Mouse (Mus musculus): Measurements from ENCODE around the gene Cacna1e. TPM values are rescaled to one million over a fixed set of nuclear protein-coding genes. Genes with fewer than 3 reads are reported as not detected.

Gene Cacna1e
- polyA plus RNA-seq, 1 experiment from 2014 or later, result 5.8 TPM

DNA sequence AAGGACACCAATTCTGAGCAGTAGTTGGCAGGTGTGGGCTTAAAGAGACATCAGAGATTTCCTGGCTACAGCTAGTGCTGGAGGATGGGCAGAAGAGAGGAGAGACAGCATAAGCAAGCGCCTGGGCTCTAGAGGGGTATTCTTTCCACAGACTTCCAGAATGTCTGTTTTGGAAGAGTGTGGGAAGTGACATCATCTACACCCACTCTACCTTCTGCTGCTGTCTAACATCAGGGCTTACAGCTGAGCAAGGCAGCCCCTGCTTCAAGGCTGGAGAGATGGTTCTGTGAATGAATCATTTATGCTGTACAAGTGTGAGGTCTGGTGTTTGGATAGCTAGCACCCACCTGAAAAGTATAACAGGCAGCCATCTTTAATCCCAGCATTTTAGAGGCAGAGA lies 18.3 kb downstream of the Cacna1e start:
- no peak overlapping the region for H3K4me2 ChIP-seq
- H3K36me3 ChIP-seq (ENCODE audit: poor library complexity, severe bottlenecking), result no peaks in the 10 kb centered on the region
- H3K4me3 ChIP-seq, result no peak overlapping the region
- ATAC-seq, result no peak
- no peaks in the 10 kb centered on the region for H3K9me3 ChIP-seq (replicated peaks)
- no peak overlapping the region for H3K9ac ChIP-seq
- H3K27me3 ChIP-seq, result no peaks in the 10 kb centered on the region
- no peak overlapping the region for H3K27ac ChIP-seq
- peaks cover 5% of the 10 kb centered on the region; the same call in 1 of the 2 replicates for H3K4me1 ChIP-seq
- WGBS, result 94% methylated on average over 1 of the region's 1 CpGs

DNA sequence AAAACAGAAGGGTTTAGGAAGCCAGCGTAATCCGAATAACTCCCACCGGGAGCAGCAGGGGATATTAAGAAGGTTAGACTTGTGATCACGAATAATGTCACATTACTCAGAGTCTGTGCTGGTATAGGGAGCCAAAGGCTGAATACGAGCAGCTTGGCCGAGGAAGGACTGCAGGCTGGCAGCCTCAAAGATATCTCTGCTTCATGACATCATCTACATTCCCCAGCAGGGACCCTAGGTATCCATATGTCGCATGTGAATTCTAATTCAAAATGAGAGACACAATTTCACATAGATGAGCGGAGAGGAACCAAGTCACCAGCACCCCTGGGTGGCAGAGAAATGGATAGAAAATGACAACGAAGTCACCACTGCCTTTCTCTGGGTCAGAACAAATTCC lies 22.9 kb downstream of the Cacna1e start:
- no peak overlapping the region for H3K4me3 ChIP-seq
- no peaks in the 10 kb centered on the region for H3K9me3 ChIP-seq (replicated peaks)
- H3K4me1 ChIP-seq, result no peaks in the 10 kb centered on the region
- H3K27ac ChIP-seq, result no peak overlapping the region
- H3K27me3 ChIP-seq, result no peaks in the 10 kb centered on the region
- no peak overlapping the region for H3K9ac ChIP-seq
- ATAC-seq, result no peak
- WGBS, result 81% methylated on average over 9 of the region's 9 CpGs
- H3K36me3 ChIP-seq (ENCODE audit: poor library complexity, severe bottlenecking), result no peaks in the 10 kb centered on the region
- no peak overlapping the region for H3K4me2 ChIP-seq

DNA sequence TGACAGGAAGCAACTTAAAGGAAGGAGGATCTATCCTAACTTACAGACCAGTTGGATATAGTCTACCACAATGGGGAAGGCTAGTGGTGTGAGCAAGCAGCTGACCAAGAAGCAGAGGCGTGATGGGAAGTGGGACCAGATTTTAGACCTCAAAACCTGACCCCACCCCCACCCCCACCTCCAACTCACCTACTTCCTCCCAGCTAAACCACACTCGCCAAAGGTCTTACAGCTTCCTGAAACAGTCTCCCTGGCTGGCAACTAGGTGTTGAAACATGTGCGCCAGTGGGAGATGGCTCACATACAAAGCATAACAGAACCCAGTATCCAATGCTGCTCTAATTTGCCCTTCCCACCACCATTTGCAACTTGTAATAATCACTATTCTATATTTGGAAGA lies 29.7 kb downstream of the Cacna1e start:
- Histone ChIP-seq H3K27ac (no peak overlapping the region), H3K9me3 (replicated peaks) (no peaks in the 10 kb centered on the region), H3K4me1 (no peaks in the 10 kb centered on the region), H3K27me3 (no peaks in the 10 kb centered on the region), H3K9ac (no peak overlapping the region), H3K36me3 (ENCODE audit: poor library complexity, severe bottlenecking) (no peaks in the 10 kb centered on the region), H3K4me2 (no peak overlapping the region), H3K4me3 (no peak overlapping the region)
- no peak for ATAC-seq
- WGBS, result 91% methylated on average over 3 of the region's 3 CpGs

DNA sequence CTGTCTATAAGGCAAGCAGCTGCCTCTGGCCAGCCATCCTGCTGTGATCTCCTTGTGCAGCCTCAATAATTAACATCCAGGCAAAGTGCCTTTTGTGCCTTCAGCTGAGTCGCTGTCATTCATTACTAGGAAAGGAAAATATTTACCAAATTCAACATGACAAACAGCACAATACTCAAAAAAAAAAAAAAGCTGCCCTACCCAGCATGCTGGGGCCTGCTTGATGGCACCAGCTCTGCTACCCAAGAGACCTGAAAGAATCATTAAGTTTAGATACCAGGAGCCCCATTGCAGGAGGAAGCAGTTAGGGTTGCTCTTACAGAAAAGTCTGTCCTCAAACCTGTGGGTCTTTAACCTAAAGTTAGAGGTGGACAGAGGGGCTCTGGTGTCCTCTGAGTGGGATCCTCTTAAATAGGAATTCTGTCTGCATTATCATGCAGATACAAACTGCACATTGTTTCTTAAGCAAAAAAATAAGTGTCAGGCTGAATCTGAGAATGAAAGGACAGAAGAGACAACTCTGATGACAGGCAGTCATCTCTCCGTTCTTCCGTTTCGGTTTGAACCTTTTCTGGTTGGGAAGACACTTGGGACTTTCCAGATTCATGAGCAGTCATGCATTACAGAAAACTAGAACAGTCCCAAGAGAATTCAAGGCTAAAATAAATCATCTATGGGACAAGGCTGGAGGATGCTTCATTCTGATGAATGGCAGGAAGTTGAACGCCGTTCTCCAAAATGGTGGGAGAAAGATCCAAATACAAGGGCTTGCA lies 33.6 kb downstream of the Cacna1e start:
- Histone ChIP-seq H3K27ac (no peak overlapping the region), H3K27me3 (no peaks in the 10 kb centered on the region), H3K36me3 (ENCODE audit: poor library complexity, severe bottlenecking) (no peaks in the 10 kb centered on the region), H3K4me3 (no peak overlapping the region), H3K9me3 (replicated peaks) (no peaks in the 10 kb centered on the region), H3K4me1 (no peaks in the 10 kb centered on the region), H3K9ac (no peak overlapping the region), H3K4me2 (no peak overlapping the region)
- no peak for ATAC-seq
- 78% methylated on average over 6 of the region's 6 CpGs for WGBS

DNA sequence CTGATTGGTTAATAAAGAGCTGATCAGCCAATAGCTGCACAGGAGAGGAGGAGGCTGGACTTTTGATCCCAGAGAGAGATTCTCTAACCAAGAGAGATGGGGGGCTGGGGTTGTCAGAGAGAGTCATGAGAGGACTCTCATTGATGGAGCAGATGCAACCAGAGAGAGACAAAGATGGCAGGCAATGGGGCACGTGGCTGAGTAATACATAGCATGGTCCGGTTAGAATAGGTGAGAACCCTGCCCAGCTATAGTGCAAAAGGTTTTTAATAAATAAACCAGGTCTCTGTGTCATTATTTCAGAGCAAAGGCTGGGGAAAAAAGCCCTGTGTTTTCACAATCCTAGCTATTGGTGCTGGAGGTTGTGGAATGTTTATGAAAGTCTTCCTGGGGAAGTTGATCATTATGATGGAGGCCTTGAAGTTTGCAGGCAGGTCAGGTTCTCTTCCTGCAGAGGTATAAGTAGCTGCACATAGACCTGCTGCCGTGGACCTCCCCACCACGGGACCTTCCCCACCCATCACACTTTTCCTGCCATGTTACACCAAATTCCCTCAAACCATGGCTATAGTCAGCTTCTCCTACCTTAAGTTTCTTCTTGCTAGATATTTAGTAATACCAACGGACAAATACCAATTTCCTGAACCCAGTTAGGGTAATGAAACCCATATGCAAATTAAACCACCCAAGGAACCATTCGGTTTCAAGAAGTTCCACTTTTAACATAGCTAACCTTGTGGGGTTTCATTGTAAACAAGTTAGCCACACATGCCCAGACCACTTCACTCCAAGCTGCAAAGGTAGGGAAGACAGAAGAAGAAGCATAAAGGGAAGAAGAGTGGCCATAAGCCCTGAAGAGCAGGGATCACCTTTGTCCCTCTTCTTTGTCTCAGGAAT lies 35.4 kb downstream of the Cacna1e start:
- no peaks in the 10 kb centered on the region for H3K9me3 ChIP-seq (replicated peaks)
- H3K4me1 ChIP-seq, result peaks cover under 1% of the 10 kb centered on the region
- no peak overlapping the region for H3K4me2 ChIP-seq
- ATAC-seq, result no peak
- H3K27ac ChIP-seq, result no peak overlapping the region
- WGBS, result 89% methylated on average over 6 of the region's 6 CpGs
- H3K9ac ChIP-seq, result no peak overlapping the region
- H3K36me3 ChIP-seq (ENCODE audit: poor library complexity, severe bottlenecking), result no peaks in the 10 kb centered on the region
- H3K4me3 ChIP-seq, result no peak overlapping the region
- H3K27me3 ChIP-seq, result no peaks in the 10 kb centered on the region

DNA sequence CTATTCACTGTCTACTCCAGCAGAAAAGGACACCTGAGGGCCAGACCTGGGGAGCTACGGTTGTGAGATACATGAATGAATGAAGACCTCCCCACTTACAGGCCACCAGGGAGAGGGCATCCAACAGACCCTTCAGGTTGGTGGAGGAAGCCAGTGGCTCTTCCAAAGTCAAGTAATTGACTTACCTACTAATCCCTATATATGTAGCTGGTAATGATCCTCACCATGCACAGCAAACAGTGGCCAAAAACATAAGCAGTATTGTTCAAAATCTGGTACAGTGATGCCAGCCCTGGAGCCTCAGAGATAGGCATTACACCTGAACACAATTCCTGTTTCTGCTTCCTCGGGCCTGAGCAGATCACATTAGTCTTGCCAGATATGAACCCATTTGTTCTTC lies 37.4 kb downstream of the Cacna1e start:
- Histone ChIP-seq H3K4me1 (peaks cover 9% of the 10 kb centered on the region), H3K36me3 (ENCODE audit: poor library complexity, severe bottlenecking) (no peaks in the 10 kb centered on the region), H3K9me3 (replicated peaks) (no peaks in the 10 kb centered on the region), H3K27ac (no peak overlapping the region), H3K9ac (no peak overlapping the region), H3K27me3 (no peaks in the 10 kb centered on the region), H3K4me2 (no peak overlapping the region), H3K4me3 (no peak overlapping the region)
- WGBS, result 90% methylated on average over 2 of the region's 2 CpGs
- no peak for ATAC-seq

DNA sequence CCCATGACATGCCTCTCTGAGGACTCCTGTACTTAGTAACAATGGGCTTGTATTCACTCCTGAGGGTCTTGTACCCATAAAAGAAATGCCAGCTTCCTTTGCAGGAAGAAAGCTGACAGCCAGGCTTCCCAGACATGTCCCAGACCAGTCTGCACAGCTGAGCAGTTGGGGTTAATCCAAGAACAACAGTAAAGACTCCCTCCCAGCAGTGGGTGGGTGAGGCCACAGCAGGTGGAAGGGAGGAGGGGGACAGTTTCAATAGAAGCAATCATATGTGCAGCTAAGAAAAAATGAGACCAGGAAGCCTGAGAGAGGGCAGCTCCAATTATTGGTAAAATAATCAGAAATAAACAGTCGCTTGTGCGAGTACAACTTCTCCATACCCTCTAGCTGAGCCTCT lies 40.9 kb downstream of the Cacna1e start:
- Histone ChIP-seq H3K27me3 (no peaks in the 10 kb centered on the region), H3K36me3 (ENCODE audit: poor library complexity, severe bottlenecking) (no peaks in the 10 kb centered on the region), H3K9ac (no peak overlapping the region), H3K27ac (no peak overlapping the region), H3K4me3 (no peak overlapping the region), H3K9me3 (replicated peaks) (no peaks in the 10 kb centered on the region), H3K4me2 (no peak overlapping the region), H3K4me1 (peaks cover 9% of the 10 kb centered on the region)
- 46% methylated on average over 2 of the region's 2 CpGs for WGBS
- ATAC-seq, result no peak

DNA sequence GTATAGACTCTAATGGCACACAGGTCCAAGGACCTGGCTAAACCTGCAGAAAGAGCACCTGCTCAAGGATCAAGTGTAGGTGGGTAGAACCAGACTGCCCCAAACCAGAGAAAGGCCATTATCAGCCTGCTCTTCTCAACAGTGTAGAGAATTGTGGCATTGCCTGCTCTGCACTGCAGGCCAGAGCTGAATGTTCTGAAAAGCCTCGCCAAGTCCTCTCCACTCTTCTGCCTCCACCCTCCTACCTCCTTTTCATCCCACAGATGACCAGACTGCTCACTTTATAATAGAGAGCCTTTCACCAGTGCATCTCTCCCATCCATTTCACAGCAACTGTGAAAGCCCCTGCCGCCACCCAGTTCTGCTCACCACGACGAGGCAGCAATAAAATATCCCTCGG lies 42.0 kb downstream of the Cacna1e start:
- no peak for ATAC-seq
- Histone ChIP-seq H3K9me3 (replicated peaks) (no peaks in the 10 kb centered on the region), H3K27ac (no peak overlapping the region), H3K4me2 (no peak overlapping the region), H3K4me1 (peaks cover 9% of the 10 kb centered on the region), H3K4me3 (no peak overlapping the region), H3K27me3 (no peaks in the 10 kb centered on the region), H3K36me3 (ENCODE audit: poor library complexity, severe bottlenecking) (no peaks in the 10 kb centered on the region), H3K9ac (no peak overlapping the region)
- 87% methylated on average over 5 of the region's 5 CpGs for WGBS

DNA sequence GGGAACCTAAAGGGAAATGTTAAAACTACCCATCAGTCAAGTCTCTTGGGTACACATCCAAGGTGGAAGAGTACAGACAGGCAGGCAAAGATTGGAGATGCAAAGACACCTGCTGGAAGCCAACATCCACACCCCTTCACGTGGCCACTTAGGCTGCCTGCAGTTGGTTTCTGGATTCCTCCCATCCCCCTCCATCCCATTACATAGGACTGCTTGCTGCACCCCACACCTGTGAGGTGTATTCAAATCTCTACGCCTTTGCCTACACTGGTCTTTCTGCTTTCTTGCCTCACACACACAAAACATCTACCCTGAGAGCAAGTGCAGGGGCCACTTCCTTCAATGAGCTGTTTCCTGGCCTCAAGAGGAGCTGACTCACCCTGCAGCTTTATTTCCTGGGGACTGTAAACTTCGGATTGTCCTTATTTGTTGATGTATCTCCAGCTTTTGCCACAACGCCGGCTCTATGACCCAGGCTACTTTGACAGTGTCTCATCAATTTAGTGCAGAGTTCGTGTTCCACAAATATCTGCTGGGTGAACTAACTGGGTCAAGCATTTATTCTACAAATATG lies 43.2 kb downstream of the Cacna1e start:
- H3K4me2 ChIP-seq, result no peak overlapping the region
- peaks cover 9% of the 10 kb centered on the region for H3K4me1 ChIP-seq
- H3K36me3 ChIP-seq (ENCODE audit: poor library complexity, severe bottlenecking), result no peaks in the 10 kb centered on the region
- no peaks in the 10 kb centered on the region for H3K27me3 ChIP-seq
- no peaks in the 10 kb centered on the region for H3K9me3 ChIP-seq (replicated peaks)
- H3K4me3 ChIP-seq, result no peak overlapping the region
- 84% methylated on average over 6 of the region's 6 CpGs for WGBS
- no peak overlapping the region for H3K27ac ChIP-seq
- no peak for ATAC-seq
- H3K9ac ChIP-seq, result no peak overlapping the region

DNA sequence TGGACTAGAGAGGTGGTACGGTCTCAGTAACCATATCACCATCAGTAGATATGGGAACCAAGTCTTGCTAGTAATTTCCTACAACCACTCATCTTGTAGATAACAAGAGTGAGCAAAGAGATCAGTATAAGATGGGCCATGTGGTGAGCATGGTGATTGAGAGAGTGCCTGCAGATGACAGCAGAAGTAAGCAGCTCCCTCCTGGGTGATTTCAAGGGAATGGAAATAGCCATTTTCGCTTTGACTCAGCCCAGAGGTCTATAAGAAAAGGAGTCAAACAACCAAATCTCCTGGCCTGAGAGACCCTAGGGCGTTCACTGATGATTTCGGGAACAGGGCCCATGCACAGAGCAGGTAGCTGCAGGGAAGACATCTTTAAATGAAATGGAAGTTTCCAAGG lies 45.0 kb downstream of the Cacna1e start:
- ATAC-seq, result no peak
- H3K9me3 ChIP-seq (replicated peaks), result no peaks in the 10 kb centered on the region
- H3K4me1 ChIP-seq, result peaks cover 9% of the 10 kb centered on the region
- H3K27ac ChIP-seq, result no peak overlapping the region
- no peak overlapping the region for H3K9ac ChIP-seq
- H3K36me3 ChIP-seq (ENCODE audit: poor library complexity, severe bottlenecking), result no peaks in the 10 kb centered on the region
- no peak overlapping the region for H3K4me2 ChIP-seq
- no peaks in the 10 kb centered on the region for H3K27me3 ChIP-seq
- no peak overlapping the region for H3K4me3 ChIP-seq
- WGBS, result 87% methylated on average over 4 of the region's 4 CpGs

DNA sequence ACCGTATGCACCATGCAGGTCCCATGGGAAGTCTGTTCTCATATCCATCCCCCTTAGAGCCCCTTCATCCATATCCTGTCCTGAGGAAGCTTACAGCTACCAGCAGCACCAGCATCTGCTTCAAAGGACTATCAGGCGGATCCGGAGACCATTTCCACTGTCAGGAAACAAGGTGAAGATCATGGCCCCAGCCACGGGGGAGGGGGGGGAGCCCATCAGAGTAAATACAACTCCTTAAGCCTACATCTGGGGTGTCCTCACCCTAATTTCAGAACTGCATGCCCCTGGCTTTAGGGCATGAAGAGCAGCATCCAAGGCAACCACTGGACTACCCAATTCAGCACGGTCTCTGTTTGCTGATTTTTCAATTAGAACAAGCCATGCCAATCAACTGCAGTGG lies 47.8 kb downstream of the Cacna1e start:
- Histone ChIP-seq H3K27ac (no peak overlapping the region), H3K4me2 (no peak overlapping the region), H3K36me3 (ENCODE audit: poor library complexity, severe bottlenecking) (no peaks in the 10 kb centered on the region), H3K4me1 (peaks cover 7% of the 10 kb centered on the region; the same call in 1 of the 2 replicates), H3K27me3 (no peaks in the 10 kb centered on the region), H3K4me3 (no peak overlapping the region), H3K9ac (no peak overlapping the region), H3K9me3 (replicated peaks) (no peaks in the 10 kb centered on the region)
- no peak for ATAC-seq
- WGBS, result 89% methylated on average over 5 of the region's 5 CpGs

DNA sequence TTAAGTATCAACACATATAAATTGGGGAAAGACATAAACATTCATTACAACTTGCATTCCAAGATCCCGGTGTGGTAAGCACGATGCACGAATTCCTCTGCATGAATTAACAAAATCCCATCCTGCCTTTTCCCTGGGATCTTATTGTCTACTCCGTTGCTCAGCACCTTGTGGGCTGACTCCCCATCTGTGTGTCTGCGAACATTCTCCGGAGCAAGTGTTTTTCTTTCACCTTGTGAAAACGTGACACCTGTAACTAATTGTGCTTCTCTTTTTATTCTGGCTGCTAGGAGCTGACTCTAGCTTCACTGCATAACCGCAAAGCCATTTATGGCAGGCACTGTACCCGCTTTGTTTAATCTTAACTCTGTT lies 52.1 kb downstream of the Cacna1e start:
- H3K36me3 ChIP-seq (ENCODE audit: poor library complexity, severe bottlenecking), result no peaks in the 10 kb centered on the region
- no peak overlapping the region for H3K9ac ChIP-seq
- H3K27me3 ChIP-seq, result no peaks in the 10 kb centered on the region
- no peak for ATAC-seq
- peaks cover 7% of the 10 kb centered on the region; the same call in 1 of the 2 replicates for H3K4me1 ChIP-seq
- no peaks in the 10 kb centered on the region for H3K9me3 ChIP-seq (replicated peaks)
- 70% methylated on average over 9 of the region's 9 CpGs for WGBS
- H3K4me3 ChIP-seq, result no peak overlapping the region
- no peak overlapping the region for H3K4me2 ChIP-seq
- no peak overlapping the region for H3K27ac ChIP-seq

Measured in forebrain, embryonic 13.5 days (tissue).